Mouse (Mus musculus) liver, postnatal 0 days (tissue): ENCODE measurements around the gene Mpdz. TPM values are rescaled to one million over a fixed set of nuclear protein-coding genes. Genes with fewer than 3 reads are reported as not detected.

Source experiments
- ATAC-seq: fragments of 200-750 bp; cut with Nextera tagmentation; 2 replicates; pipeline ENCODE4 v1.8.0; 2017; ENCODE audit warnings: mild to moderate bottlenecking, moderate library complexity
- DNase-seq: peaks from one replicate; pipeline ENCODE4 v3.0.0-alpha.2; 2016
- H3K27ac ChIP-seq: fragments of 300-500 bp; sonication (generic); 2 replicates; pipeline ENCODE4 v1.5.1; 2014; ENCODE audit warnings: antibody characterized with exemption, moderate library complexity, mild to moderate bottlenecking, low read depth
- H3K27me3 ChIP-seq: fragments of 300-500 bp; sonication (generic); 2 replicates; pipeline ENCODE4 v1.6.1; 2014; ENCODE audit warnings: low read length, control low read depth, mixed read lengths; ENCODE audit not compliant: insufficient read depth
- H3K36me3 ChIP-seq: fragments of 300-500 bp; sonication (generic); replicated peaks from 2 replicates; pipeline ENCODE4 v1.6.1; 2014; ENCODE audit warnings: mild to moderate bottlenecking, control low read depth, low read length, moderate library complexity, mixed read lengths; ENCODE audit not compliant: insufficient read depth
- H3K4me1 ChIP-seq: fragments of 300-500 bp; sonication (generic); 2 replicates; pipeline ENCODE4 v1.6.1; 2014; ENCODE audit warnings: antibody characterized with exemption, mild to moderate bottlenecking, control low read depth; ENCODE audit not compliant: insufficient read depth
- H3K4me2 ChIP-seq: fragments of 300-500 bp; sonication (generic); 2 replicates; pipeline ENCODE4 v1.6.1; 2014; ENCODE audit warnings: low read depth, mild to moderate bottlenecking, low read length, moderate library complexity, mixed read lengths
- H3K4me3 ChIP-seq: fragments of 300-500 bp; sonication (generic); 2 replicates; pipeline ENCODE4 v1.5.1; 2014; ENCODE audit warnings: low read depth, low read length
- H3K9ac ChIP-seq: fragments of 300-500 bp; sonication (generic); replicated peaks from 2 replicates; pipeline ENCODE4 v1.6.1; 2014; ENCODE audit warnings: mild to moderate bottlenecking, moderate library complexity
- H3K9me3 ChIP-seq: fragments of 300-500 bp; sonication (generic); 2 replicates; pipeline ENCODE4 v1.6.1; 2016; ENCODE audit warnings: mild to moderate bottlenecking, control low read depth, low read length, mixed read lengths
- CTCF ChIP-seq: sonication (generic); IDR thresholded peaks from 2 replicates; pipeline ENCODE4 v1.5.1; 2016; ENCODE audit warnings: antibody characterized with exemption, low read depth
- EP300 ChIP-seq: IDR thresholded peaks from 2 replicates; pipeline ENCODE4 v1.6.1; 2016; ENCODE audit warnings: antibody characterized with exemption, low read depth, mild to moderate bottlenecking
- WGBS: fragments of 180-500 bp; shearing (Covaris S2); extraction: QIAGEN DNeasy Blood & Tissue Kit; methylation state at CpG from one replicate; pipeline ENCODE4 v1.1.7; 2014; ENCODE audit not compliant: insufficient replicate concordance; 5-methylcytosine and 5-hydroxymethylcytosine counted together
- polyA plus RNA-seq: library from polyadenylated mRNA; unstranded; fragments of >200 nt; fragmentation: Nextera tagmentation; extraction: Ambion mirVana; gene quantifications from 2 replicates; pipeline ENCODE4 v1.2.1, GENCODE M21; 2015

Gene Mpdz
- polyA plus RNA-seq, 1 experiment from 2014 or later, result 2.7 TPM

DNA sequence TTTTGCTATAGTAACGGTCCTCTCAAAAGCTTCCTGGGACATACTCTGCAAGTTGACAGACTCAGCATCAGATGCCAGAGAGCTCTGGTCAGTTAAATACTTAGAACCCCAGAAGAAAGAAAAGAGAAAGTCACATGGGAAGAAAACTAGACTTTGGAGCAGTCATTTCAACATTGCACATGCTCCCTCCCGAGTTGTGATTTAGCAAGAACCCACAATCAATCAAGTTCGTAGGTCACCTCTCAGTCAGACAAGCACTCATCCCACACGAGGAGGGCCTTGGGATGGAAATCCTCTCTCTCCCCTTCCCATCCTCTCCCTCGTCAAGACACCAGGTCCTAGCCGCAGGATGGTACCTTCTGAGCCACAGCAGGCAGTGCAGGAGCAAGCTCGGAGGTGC, 94.0 kb downstream of the Mpdz start:
- H3K4me2 ChIP-seq, result peak overlapping the region; percentile 45; the same call in 1 of the 2 replicates

DNA sequence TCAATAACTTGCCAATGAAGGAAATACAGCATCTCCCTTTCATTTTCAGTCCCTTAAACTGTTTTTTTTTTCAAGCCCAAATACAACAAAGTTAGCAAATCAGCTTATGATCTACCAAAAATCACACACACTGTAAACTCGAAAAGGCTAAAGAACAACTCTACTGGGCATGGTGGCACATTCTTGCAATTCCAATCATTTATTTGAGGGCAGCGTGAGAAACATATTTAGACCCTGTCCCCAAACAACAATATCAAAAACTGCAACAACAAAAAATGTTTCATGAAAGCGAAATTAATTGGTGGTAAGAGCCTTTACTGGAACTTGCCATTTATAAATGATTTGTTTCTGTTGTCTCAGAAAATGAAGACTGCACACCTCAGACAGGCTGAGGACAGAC, 97.5 kb downstream of the Mpdz start:
- H3K27ac ChIP-seq, result no peak overlapping the region
- H3K9me3 ChIP-seq, result no peaks in the 10 kb centered on the region
- H3K4me3 ChIP-seq, result no peak overlapping the region
- 74% methylated on average over 3 of the region's 3 CpGs for WGBS
- DNase-seq (no peak), ATAC-seq (no peak)
- no peaks in the 10 kb centered on the region for H3K4me1 ChIP-seq
- no peak overlapping the region for H3K9ac ChIP-seq
- no peak for TF ChIP-seq CTCF
- no peak for TF ChIP-seq EP300
- no peaks in the 10 kb centered on the region for H3K27me3 ChIP-seq
- H3K4me2 ChIP-seq, result no peak overlapping the region
- H3K36me3 ChIP-seq, result no peaks in the 10 kb centered on the region

More for the DNA sequence above, 94.0 kb downstream of the Mpdz start:
- DNase-seq (peak; percentile 39), ATAC-seq (peak; percentile 98)
- Histone ChIP-seq H3K4me1 (no peaks in the 10 kb centered on the region), H3K27me3 (no peaks in the 10 kb centered on the region), H3K4me3 (no peak overlapping the region), H3K27ac (peak overlapping the region; percentile 67; the same call in 1 of the 2 replicates), H3K36me3 (no peaks in the 10 kb centered on the region), H3K9ac (no peak overlapping the region), H3K9me3 (no peaks in the 10 kb centered on the region)
- TF ChIP-seq CTCF (no peak), EP300 (peak; percentile 61; the same call in 1 of the 2 replicates)
- 58% methylated on average over 7 of the region's 7 CpGs for WGBS

DNA sequence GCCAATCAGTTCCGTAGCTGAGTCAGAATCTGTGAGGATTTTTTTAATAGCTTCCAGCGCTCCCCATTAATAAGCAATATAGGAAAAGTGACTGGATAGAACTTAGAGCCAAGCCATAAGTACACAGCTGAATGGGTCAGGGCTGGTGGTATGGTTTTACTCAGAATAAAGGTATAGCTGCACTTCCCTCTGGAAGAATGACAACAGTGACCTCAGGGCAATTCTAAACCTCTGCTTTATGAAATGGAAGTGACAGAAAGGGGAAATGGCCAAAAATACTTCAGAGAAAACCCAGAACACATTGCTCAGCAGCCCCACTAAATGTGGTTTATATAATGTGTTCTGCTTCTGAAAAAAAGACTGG, 109.0 kb downstream of the Mpdz start:
- H3K27ac ChIP-seq, result no peak overlapping the region

DNA sequence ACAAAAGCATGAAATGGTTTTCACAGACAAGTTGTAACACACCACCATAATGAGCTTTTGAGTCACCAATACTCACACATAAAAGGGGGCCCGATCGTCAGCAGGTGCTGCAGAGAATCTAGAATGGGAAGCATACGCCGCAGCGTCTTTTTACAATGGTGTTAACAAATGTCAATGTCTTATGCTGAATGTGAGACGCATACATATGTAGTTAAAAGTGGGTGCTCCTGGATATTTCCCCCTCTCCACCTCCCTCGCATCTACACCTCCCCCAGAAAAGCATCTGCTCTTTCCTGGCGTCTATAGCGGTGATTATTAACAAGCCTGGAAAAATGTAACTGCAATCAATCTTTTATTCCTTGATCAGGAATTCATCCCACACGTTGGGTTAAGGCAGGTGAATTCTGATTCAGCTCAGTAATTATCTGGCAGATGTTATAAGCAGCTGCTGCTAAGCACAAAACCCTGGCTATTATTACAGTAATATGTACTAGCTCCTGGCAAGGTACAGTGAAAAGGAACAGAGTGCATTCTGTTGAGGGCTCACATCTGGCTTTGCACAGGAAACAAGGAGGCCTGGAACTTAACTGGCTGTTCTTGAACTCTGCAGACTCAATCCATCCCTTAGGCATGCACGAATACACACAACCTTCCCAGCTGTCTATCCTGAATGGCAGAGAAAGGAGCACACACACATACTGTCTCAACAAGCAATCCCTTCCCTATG, 109.6 kb downstream of the Mpdz start:
- H3K27ac ChIP-seq, result no peak overlapping the region
- 81% methylated on average over 11 of the region's 11 CpGs for WGBS
- H3K9ac ChIP-seq, result no peak overlapping the region
- DNase-seq (no peak), ATAC-seq (no peak)
- no peak overlapping the region for H3K4me2 ChIP-seq
- no peak overlapping the region for H3K4me3 ChIP-seq
- H3K27me3 ChIP-seq, result no peaks in the 10 kb centered on the region
- H3K9me3 ChIP-seq, result no peaks in the 10 kb centered on the region
- no peak for TF ChIP-seq CTCF
- no peak for TF ChIP-seq EP300
- H3K4me1 ChIP-seq, result no peaks in the 10 kb centered on the region
- no peaks in the 10 kb centered on the region for H3K36me3 ChIP-seq

More for the DNA sequence above, 109.0 kb downstream of the Mpdz start:
- no peak overlapping the region for H3K9ac ChIP-seq
- no peaks in the 10 kb centered on the region for H3K9me3 ChIP-seq
- no peaks in the 10 kb centered on the region for H3K4me1 ChIP-seq
- no peaks in the 10 kb centered on the region for H3K36me3 ChIP-seq
- ATAC-seq (no peak), DNase-seq (no peak)
- H3K27me3 ChIP-seq, result no peaks in the 10 kb centered on the region
- H3K4me3 ChIP-seq, result no peak overlapping the region
- no peak overlapping the region for H3K4me2 ChIP-seq
- TF ChIP-seq EP300 (no peak), CTCF (no peak)
- WGBS, result 77% methylated on average over 2 of the region's 2 CpGs

DNA sequence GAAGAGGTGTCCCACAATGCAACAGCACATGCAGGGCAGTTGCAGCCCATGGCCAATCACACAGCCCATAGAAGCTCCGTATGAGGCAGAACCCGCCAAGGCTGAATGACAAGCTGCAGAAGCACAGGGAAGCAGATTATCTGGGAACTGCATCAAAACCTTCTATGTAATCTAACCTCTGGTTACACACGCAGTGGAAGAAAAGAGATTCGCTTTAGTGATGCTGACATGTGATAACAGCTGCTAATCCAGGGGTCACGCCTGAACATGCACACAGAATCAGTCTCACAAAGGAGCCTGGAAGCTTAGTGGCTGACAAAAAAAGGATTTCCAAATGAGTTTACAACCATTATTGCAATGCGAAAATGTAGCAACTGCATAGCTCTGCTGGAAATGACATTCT, 110.2 kb downstream of the Mpdz start:
- TF ChIP-seq CTCF, result no peak
- WGBS, result 79% methylated on average over 6 of the region's 6 CpGs
- H3K27ac ChIP-seq, result no peak overlapping the region
- no peak for DNase-seq
- H3K9ac ChIP-seq, result no peak overlapping the region
- no peaks in the 10 kb centered on the region for H3K4me1 ChIP-seq
- H3K9me3 ChIP-seq, result no peaks in the 10 kb centered on the region
- H3K36me3 ChIP-seq, result no peaks in the 10 kb centered on the region
- no peak for ATAC-seq
- no peak overlapping the region for H3K4me3 ChIP-seq
- H3K27me3 ChIP-seq, result no peaks in the 10 kb centered on the region
- H3K4me2 ChIP-seq, result no peak overlapping the region

DNA sequence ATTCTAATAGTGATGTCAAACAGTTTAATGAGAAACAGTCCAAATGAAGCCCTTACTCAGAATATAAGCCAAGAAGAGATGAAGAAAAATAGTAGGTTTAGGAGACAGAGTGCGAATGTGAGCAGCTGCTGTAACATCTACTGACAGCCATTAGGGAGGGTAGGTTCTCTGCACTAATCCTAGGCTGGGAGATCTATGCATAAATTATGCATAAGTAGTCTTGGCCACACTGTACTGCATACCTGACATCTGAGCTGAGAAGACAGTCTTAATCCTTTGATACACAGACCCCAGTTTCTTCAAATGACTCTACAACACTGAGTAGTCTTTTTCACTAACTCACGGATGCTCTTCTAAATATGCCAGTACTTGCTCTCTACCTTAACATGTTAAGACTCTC, 114.9 kb downstream of the Mpdz start:
- H3K4me3 ChIP-seq, result no peak overlapping the region
- H3K36me3 ChIP-seq, result no peaks in the 10 kb centered on the region
- ATAC-seq (no peak), DNase-seq (no peak)
- no peak overlapping the region for H3K9ac ChIP-seq
- H3K27ac ChIP-seq, result no peak overlapping the region
- 86% methylated on average over 2 of the region's 2 CpGs for WGBS
- H3K4me1 ChIP-seq, result no peaks in the 10 kb centered on the region
- no peaks in the 10 kb centered on the region for H3K9me3 ChIP-seq
- no peaks in the 10 kb centered on the region for H3K27me3 ChIP-seq
- TF ChIP-seq EP300, result no peak
- no peak for TF ChIP-seq CTCF
- H3K4me2 ChIP-seq, result no peak overlapping the region

DNA sequence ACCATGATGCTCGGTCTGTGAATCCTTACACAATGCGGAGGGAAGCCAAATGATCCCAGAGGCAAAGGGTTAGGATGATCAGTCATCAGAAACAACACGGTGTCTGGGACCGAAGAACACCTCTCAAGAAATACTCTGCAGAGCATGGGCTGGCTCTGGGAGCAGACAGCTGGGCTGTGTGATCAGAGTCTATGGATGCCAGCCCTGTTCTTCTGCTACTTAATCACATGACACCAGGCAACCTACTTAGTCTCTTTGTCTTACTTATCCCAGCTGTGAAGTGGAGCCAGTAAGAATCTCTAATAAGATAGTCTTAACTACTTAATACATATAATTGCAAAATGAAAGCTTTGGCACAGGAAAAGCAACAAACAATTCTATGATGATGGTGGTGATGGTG, 118.8 kb downstream of the Mpdz start:
- DNase-seq (no peak), ATAC-seq (no peak)
- H3K9ac ChIP-seq, result no peak overlapping the region
- 79% methylated on average over 4 of the region's 4 CpGs for WGBS
- no peaks in the 10 kb centered on the region for H3K4me1 ChIP-seq
- no peaks in the 10 kb centered on the region for H3K9me3 ChIP-seq
- no peak overlapping the region for H3K4me3 ChIP-seq
- no peak overlapping the region for H3K27ac ChIP-seq
- H3K36me3 ChIP-seq, result no peaks in the 10 kb centered on the region; the same call in 1 of the 2 replicates
- no peaks in the 10 kb centered on the region for H3K27me3 ChIP-seq
- no peak for TF ChIP-seq CTCF
- TF ChIP-seq EP300, result no peak
- no peak overlapping the region for H3K4me2 ChIP-seq
